Mouse (Mus musculus): Measurements from ENCODE around the gene Atxn2. TPM values are rescaled to one million over a fixed set of nuclear protein-coding genes. Genes with fewer than 3 reads are reported as not detected.

The Atxn2 gene
- polyA plus RNA-seq, 1 experiment from 2014 or later = 59.4 TPM

DNA sequence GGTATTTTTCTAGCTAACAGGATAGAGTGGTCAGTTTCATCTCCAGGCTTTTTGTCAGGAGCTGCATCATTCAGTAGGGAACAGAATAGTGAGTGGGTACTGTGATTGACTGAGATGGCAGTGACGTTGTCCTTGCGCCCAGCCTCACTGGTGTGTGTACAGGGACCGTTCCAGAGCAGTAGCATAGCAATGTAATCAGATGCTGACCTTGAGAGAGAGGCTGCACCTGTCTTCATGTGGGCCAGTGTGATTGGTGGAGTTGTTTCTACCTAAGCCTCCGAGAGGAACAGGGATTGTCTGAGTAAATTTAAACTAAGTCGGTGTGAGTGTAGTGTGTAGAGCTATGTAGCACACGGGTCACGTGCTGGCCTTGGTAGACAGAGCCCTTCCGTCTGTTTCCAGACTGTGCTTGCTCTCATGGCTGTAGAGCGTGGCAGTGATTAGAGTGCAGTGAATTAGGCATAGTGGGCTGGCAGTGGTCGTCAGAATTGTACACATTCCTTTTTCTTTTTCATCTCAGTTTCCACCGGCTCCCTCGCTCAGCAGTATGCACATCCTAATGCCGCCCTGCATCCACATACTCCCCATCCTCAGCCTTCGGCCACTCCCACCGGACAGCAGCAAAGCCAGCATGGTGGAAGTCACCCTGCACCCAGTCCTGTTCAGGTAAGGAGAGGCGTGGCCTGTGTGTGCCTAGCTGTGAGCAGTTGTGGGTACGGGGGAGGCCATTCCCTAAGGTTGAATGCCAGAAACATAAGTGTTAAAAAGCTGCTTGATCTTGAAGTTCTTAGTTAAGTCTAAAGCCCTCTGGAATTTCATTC, 99.4 kb downstream of the Atxn2 start:
- Histone ChIP-seq H3K4me3 (ENCODE audit: low read depth, low read length) (no peak overlapping the region), H3K36me3 (ENCODE audit: control insufficient read depth, insufficient read depth, low read length) (peaks cover 78% of the 10 kb centered on the region), H3K27ac (ENCODE audit: low read depth) (no peak overlapping the region), H3K9ac (ENCODE audit: low read length) (no peak overlapping the region), H3K27me3 (replicated peaks; ENCODE audit: control insufficient read depth, insufficient read depth, low read length) (no peaks in the 10 kb centered on the region), H3K4me2 (ENCODE audit: low read length) (no peak overlapping the region), H3K9me3 (ENCODE audit: control insufficient read depth, low read length) (no peaks in the 10 kb centered on the region), H3K4me1 (replicated peaks; ENCODE audit: control insufficient read depth, insufficient read depth, low read length) (no peaks in the 10 kb centered on the region)
- 79% methylated on average over 17 of the region's 17 CpGs for WGBS
- no peak for DNase-seq (ENCODE audit: low spot score)
- no peak; the same call in 1 of the 2 replicates for ATAC-seq (replicated peaks; ENCODE audit: low FRiP score, low TSS enrichment, low read depth)

DNA sequence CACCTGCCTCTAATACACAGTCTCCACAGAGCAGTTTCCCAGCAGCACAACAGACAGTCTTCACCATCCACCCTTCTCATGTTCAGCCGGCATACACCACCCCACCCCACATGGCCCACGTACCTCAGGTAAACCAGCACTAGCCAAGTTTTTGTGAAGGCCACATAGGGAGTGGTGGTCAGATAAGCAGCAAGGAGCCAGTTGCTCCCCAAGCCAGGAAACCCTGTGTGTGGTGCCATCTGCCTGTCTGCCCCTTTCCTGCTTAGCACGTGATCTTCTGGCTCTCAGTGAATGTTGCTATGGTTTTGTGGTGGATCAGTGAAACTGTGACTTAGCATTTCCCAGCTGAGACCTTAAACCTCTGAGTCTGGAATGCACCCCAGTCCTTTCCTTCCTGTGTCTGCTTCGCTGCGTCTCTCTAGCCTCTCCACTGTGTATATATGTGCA, 100.4 kb downstream of the Atxn2 start:
- no peaks in the 10 kb centered on the region for H3K27me3 ChIP-seq (replicated peaks; ENCODE audit: control insufficient read depth, insufficient read depth, low read length)
- 94% methylated on average over 5 of the region's 5 CpGs for WGBS
- no peaks in the 10 kb centered on the region for H3K9me3 ChIP-seq (ENCODE audit: control insufficient read depth, low read length)
- DNase-seq (ENCODE audit: low spot score) (no peak), ATAC-seq (replicated peaks; ENCODE audit: low FRiP score, low TSS enrichment, low read depth) (no peak)
- H3K4me3 ChIP-seq (ENCODE audit: low read depth, low read length) = no peak overlapping the region
- no peak overlapping the region for H3K9ac ChIP-seq (ENCODE audit: low read length)
- no peak overlapping the region for H3K4me2 ChIP-seq (ENCODE audit: low read length)
- H3K27ac ChIP-seq (ENCODE audit: low read depth) = no peak overlapping the region
- H3K4me1 ChIP-seq (replicated peaks; ENCODE audit: control insufficient read depth, insufficient read depth, low read length) = no peaks in the 10 kb centered on the region
- H3K36me3 ChIP-seq (ENCODE audit: control insufficient read depth, insufficient read depth, low read length) = peaks cover 79% of the 10 kb centered on the region

DNA sequence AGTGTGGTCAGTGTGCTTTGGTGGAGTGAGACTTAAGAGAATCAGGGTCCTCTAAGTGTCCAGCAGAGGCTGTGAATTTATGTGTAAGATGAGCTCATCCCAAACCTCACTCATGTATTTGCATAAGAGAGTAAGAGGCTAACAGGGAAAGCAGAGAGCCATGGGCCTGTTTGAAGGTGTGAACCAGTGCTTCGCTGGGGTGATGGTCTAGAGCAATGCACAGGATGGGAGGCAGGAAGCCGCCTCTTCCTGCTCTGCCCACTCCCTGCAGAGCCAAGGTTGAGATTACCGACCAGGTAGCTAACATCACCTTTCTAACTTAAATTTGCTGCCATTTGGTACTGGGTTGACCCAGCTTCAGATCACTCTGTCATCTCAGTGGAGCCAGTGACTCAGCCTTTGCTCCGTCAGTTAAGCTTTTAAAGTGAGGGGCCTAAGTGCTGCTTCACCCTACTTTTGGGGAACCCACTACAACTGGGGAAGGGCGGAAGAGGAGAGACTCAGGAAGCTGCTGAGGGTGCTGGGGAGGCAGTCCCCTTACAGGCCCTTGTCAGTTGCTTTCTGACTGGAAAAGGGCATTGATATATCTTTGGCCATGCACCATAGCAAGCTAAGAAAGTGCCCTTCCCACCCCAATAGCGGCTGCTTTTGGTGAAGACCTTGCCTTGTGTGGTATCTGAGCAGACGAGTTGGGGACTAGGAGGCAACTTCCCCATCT, 101.5 kb downstream of the Atxn2 start:
- no peaks in the 10 kb centered on the region for H3K27me3 ChIP-seq (replicated peaks; ENCODE audit: control insufficient read depth, insufficient read depth, low read length)
- DNase-seq (ENCODE audit: low spot score) (no peak), ATAC-seq (replicated peaks; ENCODE audit: low FRiP score, low TSS enrichment, low read depth) (no peak)
- WGBS = 81% methylated on average over 7 of the region's 7 CpGs
- H3K27ac ChIP-seq (ENCODE audit: low read depth) = no peak overlapping the region
- no peaks in the 10 kb centered on the region for H3K4me1 ChIP-seq (replicated peaks; ENCODE audit: control insufficient read depth, insufficient read depth, low read length)
- H3K9ac ChIP-seq (ENCODE audit: low read length) = no peak overlapping the region
- H3K4me2 ChIP-seq (ENCODE audit: low read length) = no peak overlapping the region
- H3K36me3 ChIP-seq (ENCODE audit: control insufficient read depth, insufficient read depth, low read length) = peaks cover 87% of the 10 kb centered on the region
- no peaks in the 10 kb centered on the region for H3K9me3 ChIP-seq (ENCODE audit: control insufficient read depth, low read length)
- H3K4me3 ChIP-seq (ENCODE audit: low read depth, low read length) = no peak overlapping the region

DNA sequence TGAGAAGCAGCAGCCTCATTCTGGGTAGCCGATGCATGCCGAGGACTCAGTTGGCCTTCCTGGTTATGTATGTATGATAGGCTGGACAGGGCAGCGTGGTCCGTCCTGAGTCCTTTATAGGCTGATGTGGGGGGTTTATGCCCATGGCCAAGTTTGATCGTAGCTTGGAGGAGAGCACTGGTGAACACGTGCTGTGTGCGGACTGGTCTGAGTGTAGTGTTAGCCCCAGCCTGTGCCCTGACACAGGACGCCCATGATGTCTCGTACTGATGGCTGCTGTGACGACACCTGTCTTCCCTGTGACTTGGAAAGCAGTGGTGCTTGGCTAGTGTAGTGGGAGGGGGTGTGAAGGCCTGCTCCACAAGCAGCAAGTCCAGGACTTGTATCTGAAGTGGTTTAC, 102.6 kb downstream of the Atxn2 start:
- H3K4me1 ChIP-seq (replicated peaks; ENCODE audit: control insufficient read depth, insufficient read depth, low read length) = no peaks in the 10 kb centered on the region
- H3K36me3 ChIP-seq (ENCODE audit: control insufficient read depth, insufficient read depth, low read length) = peaks cover 93% of the 10 kb centered on the region

DNA sequence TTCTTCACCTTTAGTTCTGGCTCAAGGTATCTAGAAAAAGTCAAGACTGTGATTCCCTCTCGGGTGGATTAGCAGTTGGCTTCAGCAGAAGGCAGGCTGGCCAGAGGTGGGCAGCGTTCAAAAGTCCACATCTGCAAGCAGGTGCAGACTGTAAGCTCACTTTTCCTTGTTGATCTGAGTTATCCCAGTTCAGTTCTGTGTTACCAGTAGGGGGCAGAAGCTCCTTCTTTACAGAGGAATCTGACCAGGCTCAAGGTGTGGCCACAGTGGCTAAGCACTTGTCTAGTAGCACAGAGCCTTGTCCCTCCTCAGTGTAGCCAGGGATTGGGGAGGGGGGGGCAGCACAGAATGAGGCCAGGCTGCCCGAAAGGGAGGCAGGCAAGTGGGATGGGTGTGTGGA, 103.9 kb downstream of the Atxn2 start:
- H3K4me2 ChIP-seq (ENCODE audit: low read length) = no peak overlapping the region
- WGBS = 61% methylated on average over 3 of the region's 3 CpGs
- DNase-seq (ENCODE audit: low spot score) = no peak
- peaks cover 99% of the 10 kb centered on the region for H3K36me3 ChIP-seq (ENCODE audit: control insufficient read depth, insufficient read depth, low read length)
- H3K27me3 ChIP-seq (replicated peaks; ENCODE audit: control insufficient read depth, insufficient read depth, low read length) = no peaks in the 10 kb centered on the region
- H3K9ac ChIP-seq (ENCODE audit: low read length) = no peak overlapping the region
- no peak overlapping the region for H3K4me3 ChIP-seq (ENCODE audit: low read depth, low read length)
- no peaks in the 10 kb centered on the region for H3K9me3 ChIP-seq (ENCODE audit: control insufficient read depth, low read length)
- ATAC-seq (replicated peaks; ENCODE audit: low FRiP score, low TSS enrichment, low read depth) = peak; percentile 38; the same call in 1 of the 2 replicates
- no peak overlapping the region for H3K27ac ChIP-seq (ENCODE audit: low read depth)
- no peaks in the 10 kb centered on the region for H3K4me1 ChIP-seq (replicated peaks; ENCODE audit: control insufficient read depth, insufficient read depth, low read length)

More for the DNA sequence above, 102.6 kb downstream of the Atxn2 start:
- no peak overlapping the region for H3K9ac ChIP-seq (ENCODE audit: low read length)
- DNase-seq (ENCODE audit: low spot score) (no peak), ATAC-seq (replicated peaks; ENCODE audit: low FRiP score, low TSS enrichment, low read depth) (no peak)
- WGBS = 94% methylated on average over 10 of the region's 10 CpGs
- no peaks in the 10 kb centered on the region for H3K9me3 ChIP-seq (ENCODE audit: control insufficient read depth, low read length)
- H3K27ac ChIP-seq (ENCODE audit: low read depth) = no peak overlapping the region
- H3K4me3 ChIP-seq (ENCODE audit: low read depth, low read length) = no peak overlapping the region
- no peaks in the 10 kb centered on the region for H3K27me3 ChIP-seq (replicated peaks; ENCODE audit: control insufficient read depth, insufficient read depth, low read length)
- no peak overlapping the region for H3K4me2 ChIP-seq (ENCODE audit: low read length)

DNA sequence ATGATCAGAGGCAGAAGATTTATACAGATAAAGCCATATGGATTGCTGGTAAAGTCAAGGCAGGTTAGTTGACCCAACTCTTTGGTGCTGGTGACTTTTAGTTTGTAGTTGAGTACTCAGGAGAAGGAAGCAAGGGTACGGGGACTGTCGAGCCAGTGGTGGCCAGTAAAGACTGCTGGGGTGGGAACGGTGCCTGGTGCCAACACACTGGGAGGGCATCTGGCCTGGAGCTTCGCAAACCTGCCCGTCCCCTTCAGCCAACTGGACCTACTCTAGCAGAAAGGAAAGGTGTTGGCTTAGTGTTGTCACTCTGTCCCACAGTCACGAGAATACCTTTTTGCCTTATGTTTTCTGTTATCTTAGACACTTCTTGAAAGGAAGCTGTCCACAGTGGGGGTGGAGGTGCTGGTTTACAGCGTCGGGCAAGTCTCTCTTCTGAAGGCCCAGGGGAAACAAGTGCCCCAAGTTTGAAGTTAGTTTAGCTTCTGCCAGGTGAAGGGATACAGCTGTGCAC, 104.8 kb downstream of the Atxn2 start:
- ATAC-seq (replicated peaks; ENCODE audit: low FRiP score, low TSS enrichment, low read depth) = no peak
- Histone ChIP-seq H3K36me3 (ENCODE audit: control insufficient read depth, insufficient read depth, low read length) (peaks cover 94% of the 10 kb centered on the region), H3K27me3 (replicated peaks; ENCODE audit: control insufficient read depth, insufficient read depth, low read length) (no peaks in the 10 kb centered on the region), H3K4me2 (ENCODE audit: low read length) (no peak overlapping the region), H3K4me3 (ENCODE audit: low read depth, low read length) (no peak overlapping the region), H3K9me3 (ENCODE audit: control insufficient read depth, low read length) (no peaks in the 10 kb centered on the region), H3K4me1 (replicated peaks; ENCODE audit: control insufficient read depth, insufficient read depth, low read length) (no peaks in the 10 kb centered on the region), H3K9ac (ENCODE audit: low read length) (no peak overlapping the region), H3K27ac (ENCODE audit: low read depth) (no peak overlapping the region)
- 79% methylated on average over 8 of the region's 8 CpGs for WGBS
- no peak for DNase-seq (ENCODE audit: low spot score)

DNA sequence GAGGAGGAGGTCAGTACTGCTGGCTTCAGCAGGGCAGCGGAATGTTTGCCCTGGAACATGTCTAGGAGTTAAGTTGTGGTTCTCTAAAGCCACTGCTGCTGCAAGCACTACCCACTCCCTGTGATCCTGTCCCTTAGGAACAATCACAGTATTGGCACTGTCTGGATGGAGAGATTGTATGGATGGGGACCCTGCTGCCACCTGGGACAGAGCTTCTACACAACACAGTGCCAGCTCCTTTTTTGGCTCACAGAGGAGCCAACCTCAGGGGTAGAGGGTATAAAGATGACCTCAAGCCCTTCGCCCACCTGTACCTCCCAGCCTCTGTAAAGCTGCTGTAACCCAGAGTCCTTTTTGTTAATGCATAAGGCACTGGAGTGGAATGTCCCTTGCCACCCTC, 105.5 kb downstream of the Atxn2 start:
- ATAC-seq (replicated peaks; ENCODE audit: low FRiP score, low TSS enrichment, low read depth) = no peak
- Histone ChIP-seq H3K9me3 (ENCODE audit: control insufficient read depth, low read length) (no peaks in the 10 kb centered on the region), H3K36me3 (ENCODE audit: control insufficient read depth, insufficient read depth, low read length) (peaks cover 94% of the 10 kb centered on the region)

DNA sequence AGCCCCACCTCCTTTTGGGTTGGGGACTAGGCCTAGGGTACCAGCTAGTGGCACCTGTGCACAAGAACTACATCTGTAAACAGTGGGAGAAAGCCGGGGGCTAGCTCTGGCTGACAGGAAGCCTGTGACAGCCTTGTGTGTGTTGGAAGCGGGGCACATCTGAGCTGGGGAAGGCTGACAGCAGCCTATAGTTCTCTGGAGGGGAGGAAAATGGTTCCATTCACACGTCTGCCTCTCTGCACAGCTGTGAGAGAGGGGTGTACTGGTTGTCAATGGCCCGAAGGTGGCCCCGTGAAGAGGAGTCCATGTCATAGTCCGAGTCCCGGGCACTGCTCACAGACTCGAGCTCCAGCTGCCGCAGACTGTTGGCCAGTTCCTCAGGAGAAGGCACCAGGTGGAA, 106.4 kb downstream of the Atxn2 start:
- no peak overlapping the region for H3K4me2 ChIP-seq (ENCODE audit: low read length)
- H3K9ac ChIP-seq (ENCODE audit: low read length) = no peak overlapping the region
- DNase-seq (ENCODE audit: low spot score) (no peak), ATAC-seq (replicated peaks; ENCODE audit: low FRiP score, low TSS enrichment, low read depth) (no peak)
- 84% methylated on average over 9 of the region's 9 CpGs for WGBS
- H3K36me3 ChIP-seq (ENCODE audit: control insufficient read depth, insufficient read depth, low read length) = peaks cover 85% of the 10 kb centered on the region
- no peak overlapping the region for H3K27ac ChIP-seq (ENCODE audit: low read depth)
- no peak overlapping the region for H3K4me3 ChIP-seq (ENCODE audit: low read depth, low read length)
- no peaks in the 10 kb centered on the region for H3K27me3 ChIP-seq (replicated peaks; ENCODE audit: control insufficient read depth, insufficient read depth, low read length)
- H3K9me3 ChIP-seq (ENCODE audit: control insufficient read depth, low read length) = no peaks in the 10 kb centered on the region
- H3K4me1 ChIP-seq (replicated peaks; ENCODE audit: control insufficient read depth, insufficient read depth, low read length) = no peaks in the 10 kb centered on the region

More for the DNA sequence above, 105.5 kb downstream of the Atxn2 start:
- Histone ChIP-seq H3K27ac (ENCODE audit: low read depth) (no peak overlapping the region), H3K27me3 (replicated peaks; ENCODE audit: control insufficient read depth, insufficient read depth, low read length) (no peaks in the 10 kb centered on the region), H3K4me1 (replicated peaks; ENCODE audit: control insufficient read depth, insufficient read depth, low read length) (no peaks in the 10 kb centered on the region), H3K4me2 (ENCODE audit: low read length) (no peak overlapping the region), H3K9ac (ENCODE audit: low read length) (no peak overlapping the region), H3K4me3 (ENCODE audit: low read depth, low read length) (no peak overlapping the region)
- DNase-seq (ENCODE audit: low spot score) = no peak
- 91% methylated on average over 2 of the region's 2 CpGs for WGBS

Data from intestine, embryonic 14.5 days (tissue).